Mouse (Mus musculus): ENCODE data around the gene Sbk2.

Sbk2 gene

GRCm38 (mm10) chr7:4895186-4895585 is 69.0 kb downstream of the Sbk2 start:
- no peak for DNase-seq (ENCODE audit: extremely low spot score, low spot score)

All from neural tube, embryonic 10.5 days (tissue).